Mouse (Mus musculus) kidney, adult 2 months (tissue): ENCODE data around the gene Ncf1. TPM values are rescaled to one million over a fixed set of nuclear protein-coding genes. Genes with fewer than 3 reads are reported as not detected.
A peak's percentile ranks its signal among the peaks of the same experiment; 100 is the strongest.

ENCODE experiments used
- DNase-seq: peaks from one replicate; pipeline ENCODE4 v3.0.0; 2021
- H3K27ac ChIP-seq: fragments of 200-500 bp; 2 replicates; pipeline ENCODE4 v1.5.1; 2012; ENCODE audit warnings: low read depth, low read length, control low read depth, inconsistent platforms; ENCODE audit not compliant: insufficient read depth
- H3K27me3 ChIP-seq: fragments of 200-500 bp; replicated peaks from 2 replicates; pipeline ENCODE4 v1.6.1; 2012; ENCODE audit warnings: mild to moderate bottlenecking, moderate library complexity, low read length, inconsistent platforms; ENCODE audit not compliant: control insufficient read depth, insufficient read depth
- H3K36me3 ChIP-seq: fragments of 200-500 bp; 2 replicates; pipeline ENCODE4 v1.6.1; 2012; ENCODE audit warnings: mild to moderate bottlenecking, moderate library complexity, low read length, inconsistent platforms; ENCODE audit not compliant: control insufficient read depth, insufficient read depth
- H3K4me1 ChIP-seq: fragments of 200-500 bp; 2 replicates; pipeline ENCODE4 v1.6.1; 2011; ENCODE audit warnings: low read length; ENCODE audit not compliant: control insufficient read depth, insufficient read depth
- H3K4me3 ChIP-seq: fragments of 200-500 bp; 2 replicates; pipeline ENCODE4 v1.5.1; 2011; ENCODE audit warnings: mild to moderate bottlenecking, low read depth, low read length, control low read depth; ENCODE audit not compliant: insufficient read depth
- CTCF ChIP-seq: fragments of 200-500 bp; conservative IDR thresholded peaks from 2 replicates; pipeline ENCODE4 v1.5.1; 2011; ENCODE audit warnings: low read depth, mild to moderate bottlenecking, control low read depth, low read length, moderate library complexity, mixed read lengths; ENCODE audit not compliant: insufficient read depth, insufficient read length
- POLR2A ChIP-seq: fragments of 200-500 bp; IDR thresholded peaks from one replicate; pipeline ENCODE4 v1.6.1; 2011; ENCODE audit warnings: low read depth, low read length, control low read depth
- WGBS: fragments of 180-500 bp; shearing (Covaris S2); methylation state at CpG from one replicate; pipeline ENCODE4 v1.1.7; 2018; 5-methylcytosine and 5-hydroxymethylcytosine counted together
- polyA plus RNA-seq: library from polyadenylated mRNA; depleted of rRNA; stranded (reverse); fragments of >200 nt; gene quantifications from 2 replicates; pipeline ENCODE4 v1.2.3, GENCODE M21; 2012; rRNA removed

The Ncf1 gene
- polyA plus RNA-seq, 1 experiment, result 6.7 TPM

DNA sequence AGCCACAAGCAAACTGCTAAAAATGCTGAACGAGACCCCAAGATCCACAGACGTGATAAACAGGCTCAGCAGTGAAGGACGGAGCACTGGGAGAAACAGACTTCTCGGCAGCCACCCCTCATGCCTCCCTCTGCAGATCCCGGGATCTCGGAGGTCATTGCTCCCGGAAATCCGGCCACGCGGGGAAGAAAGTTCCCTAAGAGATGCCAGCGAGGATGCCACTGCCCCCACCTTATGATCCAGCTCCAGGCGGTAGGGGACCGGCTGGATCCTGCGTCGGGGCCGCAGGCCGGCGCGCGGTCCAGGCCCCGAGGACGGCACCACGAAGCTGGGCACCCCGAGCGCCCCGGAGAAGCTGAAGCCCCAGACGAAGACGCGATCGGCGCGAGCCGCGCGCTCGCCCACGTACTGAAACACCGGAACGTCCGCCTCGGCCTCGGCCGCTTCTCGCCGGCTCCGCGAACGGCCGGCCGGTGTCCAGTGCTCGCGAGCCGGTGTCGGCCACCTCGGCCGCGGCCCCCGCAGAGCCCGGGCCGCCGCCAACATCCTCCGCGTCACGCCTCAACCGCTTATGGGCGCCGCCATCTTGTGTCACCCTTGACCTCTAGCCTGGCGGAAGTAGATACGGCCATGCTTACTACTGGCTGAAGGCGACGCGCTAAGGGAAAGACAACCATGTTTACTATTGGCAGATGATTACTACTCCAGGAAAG is 53.1 kb downstream of the Ncf1 start, which contains the start of gene Rcc1l:
Rcc1l (minus strand) TSS at position 606 of the 713 bp plus-strand sequence.
- H3K36me3 ChIP-seq, result no peaks in the 10 kb centered on the region
- H3K27ac ChIP-seq, result peak within 1 kb of the TSS; percentile 79
- peak within 1 kb of the TSS; percentile 80 for H3K4me3 ChIP-seq
- no peaks in the 10 kb centered on the region for H3K27me3 ChIP-seq
- DNase-seq, result peak; percentile 91
- TF ChIP-seq CTCF (no peak), POLR2A (peak; percentile 24)
- under 1% methylated on average over 72 of the region's 72 CpGs for WGBS
- no peaks in the 10 kb centered on the region; the same call in 1 of the 2 replicates for H3K4me1 ChIP-seq

DNA sequence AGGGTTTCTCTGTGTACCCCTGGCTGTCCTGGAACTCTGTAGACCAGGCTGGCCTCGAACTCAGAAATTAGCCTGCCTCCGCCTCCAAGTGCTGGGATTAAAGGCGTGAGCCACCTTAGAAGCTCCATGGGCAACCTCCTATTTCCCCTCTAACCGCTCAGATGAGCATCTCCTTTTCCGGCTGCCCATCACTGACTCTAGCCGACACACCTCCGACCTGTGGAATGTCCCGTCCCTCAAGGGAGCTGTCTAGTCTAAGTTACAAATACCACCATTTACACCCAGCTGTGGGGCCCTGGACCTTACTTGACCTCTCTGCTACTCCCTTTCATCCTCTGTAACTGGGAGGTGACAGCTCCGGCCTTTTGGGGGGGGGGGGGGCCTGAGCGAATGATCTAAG is 53.7 kb downstream of the Ncf1 start:
- TF ChIP-seq POLR2A (no peak), CTCF (no peak)

DNA sequence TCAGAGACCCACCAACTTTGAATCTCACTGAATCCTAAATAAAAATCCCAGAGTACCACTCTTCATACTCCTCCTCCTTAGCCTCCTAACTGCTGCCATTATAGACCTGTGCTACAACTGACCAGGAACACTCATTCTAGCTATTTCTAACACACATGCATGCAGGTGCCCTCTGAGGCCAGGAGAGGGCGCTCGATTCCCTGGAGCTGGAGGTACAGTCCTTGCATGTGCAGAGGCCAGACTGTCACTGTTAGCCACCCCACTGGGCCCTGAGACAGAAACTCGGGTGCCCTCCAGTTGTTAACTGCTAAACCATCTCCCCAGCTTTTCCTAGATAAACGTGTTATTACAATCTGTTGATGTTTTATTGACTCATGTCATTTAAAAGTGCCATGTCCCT is 56.2 kb downstream of the Ncf1 start:
- no peaks in the 10 kb centered on the region for H3K27me3 ChIP-seq
- peak; percentile 35 for DNase-seq
- H3K36me3 ChIP-seq, result no peaks in the 10 kb centered on the region
- no peak overlapping the region for H3K27ac ChIP-seq
- TF ChIP-seq POLR2A (no peak), CTCF (peak; percentile 75)
- WGBS, result 39% methylated on average over 4 of the region's 4 CpGs
- H3K4me1 ChIP-seq, result no peaks in the 10 kb centered on the region
- H3K4me3 ChIP-seq, result no peak overlapping the region

More for the DNA sequence above, 53.7 kb downstream of the Ncf1 start:
- peak; percentile 16 for DNase-seq
- peak overlapping the region; percentile 79 for H3K27ac ChIP-seq
- no peaks in the 10 kb centered on the region for H3K36me3 ChIP-seq
- peak overlapping the region; percentile 80 for H3K4me3 ChIP-seq
- H3K4me1 ChIP-seq, result no peaks in the 10 kb centered on the region; the same call in 1 of the 2 replicates
- 8% methylated on average over 10 of the region's 10 CpGs for WGBS
- H3K27me3 ChIP-seq, result no peaks in the 10 kb centered on the region

DNA sequence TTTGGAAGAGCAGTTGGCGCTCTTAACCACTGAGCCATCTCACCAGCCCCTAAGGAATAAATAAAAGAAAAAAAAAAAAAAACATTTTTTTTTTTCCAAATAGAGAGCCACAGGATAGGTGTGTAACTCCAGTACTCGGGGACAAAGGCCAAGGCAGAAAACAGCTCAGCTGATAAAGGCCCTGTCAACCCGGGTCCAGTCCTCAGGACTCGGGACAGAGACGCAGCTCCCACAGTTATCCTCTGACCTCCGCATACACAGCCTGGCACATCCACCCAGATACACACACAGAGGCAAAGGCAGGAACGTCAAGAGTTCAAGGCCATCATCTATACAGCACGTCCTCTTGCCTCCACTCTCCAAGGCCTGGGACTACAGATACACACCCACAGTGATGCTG is 59.3 kb downstream of the Ncf1 start:
- 88% methylated on average over 8 of the region's 8 CpGs for WGBS

More for the DNA sequence above, 59.3 kb downstream of the Ncf1 start:
- DNase-seq, result no peak
- no peak overlapping the region for H3K27ac ChIP-seq
- TF ChIP-seq CTCF (no peak), POLR2A (no peak)
- H3K4me1 ChIP-seq, result no peaks in the 10 kb centered on the region
- no peak overlapping the region for H3K4me3 ChIP-seq
- no peaks in the 10 kb centered on the region for H3K27me3 ChIP-seq
- no peaks in the 10 kb centered on the region for H3K36me3 ChIP-seq

Other genes starting within 250 kb of the Ncf1 start
- gene Castor2, start 129.9 kb downstream of the Ncf1 start, polyA plus RNA-seq, result 27.5 and 39.3 TPM in 2 replicates
- 18.7 and 19.3 TPM in 2 replicates for gene Rcc1l, start 52.9 kb downstream of the Ncf1 start, polyA plus RNA-seq
- 5.6 and 5.7 TPM in 2 replicates for gene Gtf2ird2, start 45.6 kb downstream of the Ncf1 start, polyA plus RNA-seq
- gene Gtf2i, start 85.1 kb upstream of the Ncf1 start, polyA plus RNA-seq, result 86.4 and 103 TPM in 2 replicates
- 22.4 and 24.0 TPM in 2 replicates for gene Gtf2ird1, start 227.1 kb upstream of the Ncf1 start, polyA plus RNA-seq